Mouse (Mus musculus) intestine, embryonic 16.5 days (tissue): ENCODE data around the gene Shkbp1. TPM values are rescaled to one million over a fixed set of nuclear protein-coding genes. Genes with fewer than 3 reads are reported as not detected.

Experiments used
- ATAC-seq: fragments of 200-750 bp; cut with Nextera tagmentation; 2 replicates; pipeline ENCODE4 v1.8.0; 2017; ENCODE audit warnings: moderate TSS enrichment, moderate library complexity
- H3K27ac ChIP-seq: fragments of 300-500 bp; sonication (generic); 2 replicates; pipeline ENCODE4 v1.5.1; 2014; ENCODE audit warnings: mild to moderate bottlenecking, low read length
- H3K27me3 ChIP-seq: fragments of 300-500 bp; sonication (generic); replicated peaks from 2 replicates; pipeline ENCODE4 v1.6.1; 2014; ENCODE audit warnings: low read length, control low read depth, mixed read lengths; ENCODE audit not compliant: control insufficient read depth, insufficient read depth
- H3K36me3 ChIP-seq: fragments of 300-500 bp; sonication (generic); 2 replicates; pipeline ENCODE4 v1.6.1; 2014; ENCODE audit warnings: low read length, control low read depth; ENCODE audit not compliant: control insufficient read depth, insufficient read depth
- H3K4me1 ChIP-seq: fragments of 300-500 bp; sonication (generic); 2 replicates; pipeline ENCODE4 v1.6.1; 2014; ENCODE audit warnings: low read length, control low read depth, mixed read lengths; ENCODE audit not compliant: control insufficient read depth, insufficient read depth
- H3K4me2 ChIP-seq: fragments of 300-500 bp; sonication (generic); 2 replicates; pipeline ENCODE4 v1.6.1; 2014; ENCODE audit warnings: low read depth, low read length, control low read depth
- H3K4me3 ChIP-seq: fragments of 300-500 bp; sonication (generic); 2 replicates; pipeline ENCODE4 v1.5.1; 2014; ENCODE audit warnings: mild to moderate bottlenecking, low read length
- H3K9ac ChIP-seq: fragments of 300-500 bp; sonication (generic); 2 replicates; pipeline ENCODE4 v1.6.1; 2014; ENCODE audit warnings: low read depth, low read length
- H3K9me3 ChIP-seq: fragments of 300-500 bp; sonication (generic); 2 replicates; pipeline ENCODE4 v1.6.1; 2016; ENCODE audit warnings: low read length, control low read depth; ENCODE audit not compliant: control insufficient read depth
- WGBS: fragments of 180-500 bp; shearing (Covaris S2); extraction: QIAGEN DNeasy Blood & Tissue Kit; methylation state at CpG from one replicate; pipeline ENCODE4 v1.1.7; 2014; 5-methylcytosine and 5-hydroxymethylcytosine counted together
- polyA plus RNA-seq: library from polyadenylated mRNA; unstranded; fragments of >200 nt; fragmentation: Nextera tagmentation; extraction: Ambion mirVana; gene quantifications from 2 replicates; pipeline ENCODE4 v1.2.1, GENCODE M21; 2015

The Shkbp1 gene
- polyA plus RNA-seq, 1 experiment from 2014 or later, result 37.8 TPM

DNA sequence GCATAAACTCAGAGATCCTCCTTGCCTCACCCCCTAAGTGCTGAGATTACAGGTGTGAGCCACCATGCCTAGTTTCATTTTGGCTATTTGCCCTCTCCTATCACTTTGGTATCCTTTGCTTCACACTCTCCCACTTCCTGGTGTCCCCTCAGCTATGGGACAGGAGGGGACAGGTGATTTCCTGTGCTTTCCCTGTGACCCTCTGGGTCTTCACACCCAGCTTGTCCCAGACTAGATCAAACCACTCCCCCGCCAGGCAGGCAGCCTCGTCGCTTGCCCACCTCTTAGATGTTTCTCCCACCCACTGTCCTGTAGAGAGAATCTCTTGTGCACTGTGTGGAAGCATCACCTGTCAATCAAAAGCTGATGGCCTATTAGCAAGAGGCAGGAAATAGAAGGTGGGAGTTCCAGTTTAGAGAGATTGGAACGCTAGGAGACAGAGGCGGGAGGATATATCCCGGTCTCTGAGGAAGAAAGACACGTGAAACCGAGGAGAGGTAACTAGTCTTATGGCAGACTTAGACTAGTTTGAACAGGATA lies 44.8 kb downstream of the Shkbp1 start:
- H3K9ac ChIP-seq, result no peak overlapping the region
- no peaks in the 10 kb centered on the region for H3K27me3 ChIP-seq
- H3K9me3 ChIP-seq, result peaks cover 5% of the 10 kb centered on the region
- peaks cover 8% of the 10 kb centered on the region for H3K36me3 ChIP-seq
- H3K4me1 ChIP-seq, result peaks cover 12% of the 10 kb centered on the region
- H3K27ac ChIP-seq, result no peak overlapping the region
- no peak overlapping the region for H3K4me2 ChIP-seq
- no peak overlapping the region for H3K4me3 ChIP-seq
- WGBS, result 49% methylated on average over 8 of the region's 8 CpGs
- 0 out of 2 replicates have a peak, but pooled peaks have one; percentile 15 for ATAC-seq

DNA sequence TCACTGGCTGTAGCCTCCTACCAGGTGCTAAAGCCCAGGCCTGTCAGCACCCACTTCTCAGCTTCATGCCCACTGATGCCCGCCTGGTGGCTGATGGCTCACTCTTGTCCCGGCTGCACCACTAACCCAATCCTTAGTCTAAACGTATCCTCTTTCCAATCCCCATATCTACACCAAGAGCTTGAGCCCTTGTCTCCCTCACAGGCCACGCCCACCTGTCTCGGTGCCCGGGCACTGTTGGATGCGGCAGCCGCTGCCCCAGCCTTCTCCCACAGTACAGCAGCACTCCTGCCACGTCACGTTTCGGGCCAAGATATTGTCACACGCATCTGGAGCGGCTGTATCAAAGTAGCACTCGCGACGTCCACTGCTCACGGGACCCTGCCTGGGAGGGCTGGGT lies 45.5 kb downstream of the Shkbp1 start:
- peak overlapping the region; percentile 43 for H3K4me2 ChIP-seq
- no peaks in the 10 kb centered on the region for H3K27me3 ChIP-seq
- H3K9ac ChIP-seq, result peak overlapping the region; percentile 11
- peaks cover 12% of the 10 kb centered on the region for H3K4me1 ChIP-seq
- peak overlapping the region; percentile 26; the same call in 1 of the 2 replicates for H3K4me3 ChIP-seq
- H3K27ac ChIP-seq, result no peak overlapping the region
- peaks cover 5% of the 10 kb centered on the region for H3K9me3 ChIP-seq
- H3K36me3 ChIP-seq, result peaks cover 8% of the 10 kb centered on the region
- 13% methylated on average over 17 of the region's 17 CpGs for WGBS
- peak; percentile 44; the same call in 1 of the 2 replicates for ATAC-seq

- Histone ChIP-seq H3K4me1 (peaks cover 12% of the 10 kb centered on the region), H3K27ac (no peak overlapping the region), H3K9ac (no peak overlapping the region), H3K4me3 (no peak overlapping the region), H3K27me3 (no peaks in the 10 kb centered on the region), H3K36me3 (peaks cover 8% of the 10 kb centered on the region), H3K4me2 (no peak overlapping the region), H3K9me3 (peaks cover 5% of the 10 kb centered on the region)
- 77% methylated on average over 3 of the region's 3 CpGs for WGBS
- no peak; the same call in 1 of the 2 replicates for ATAC-seq
Observed at GRCm38 (mm10) chr7:27309832-27310231, 46.0 kb downstream of the Shkbp1 start.

GRCm38 (mm10) chr7:27308821-27309549 lies 46.8 kb downstream of the Shkbp1 start:
- H3K27ac ChIP-seq, result no peak overlapping the region
- peaks cover under 1% of the 10 kb centered on the region for H3K36me3 ChIP-seq
- H3K9ac ChIP-seq, result no peak overlapping the region
- peaks cover 12% of the 10 kb centered on the region for H3K4me1 ChIP-seq
- H3K4me3 ChIP-seq, result peak overlapping the region; percentile 38
- H3K9me3 ChIP-seq, result peaks cover 1% of the 10 kb centered on the region; the same call in 1 of the 2 replicates
- ATAC-seq, result peak; percentile 49
- peak overlapping the region; percentile 61 for H3K4me2 ChIP-seq
- WGBS, result 12% methylated on average over 28 of the region's 28 CpGs
- H3K27me3 ChIP-seq, result no peaks in the 10 kb centered on the region

DNA sequence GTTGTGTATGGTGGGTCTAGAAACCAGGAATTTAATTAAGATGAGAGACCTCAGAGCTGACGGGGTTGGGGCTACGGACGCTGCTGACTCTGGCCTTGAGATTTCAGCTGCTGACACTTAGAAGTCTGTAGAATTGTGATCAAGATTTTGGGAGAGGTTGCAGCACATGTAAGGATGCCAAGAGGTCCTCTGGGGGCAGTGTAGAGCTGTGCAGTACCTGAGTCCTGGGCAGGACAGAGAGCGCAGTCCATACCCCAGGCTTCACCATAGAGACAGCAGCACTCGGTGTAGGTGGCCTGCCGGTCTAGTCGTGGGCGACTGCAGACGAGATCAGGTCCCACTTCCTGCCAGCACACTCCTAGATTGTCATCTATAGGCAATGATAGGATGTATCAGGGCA lies 48.3 kb downstream of the Shkbp1 start:
- Histone ChIP-seq H3K4me3 (no peak overlapping the region), H3K27me3 (no peaks in the 10 kb centered on the region), H3K27ac (no peak overlapping the region), H3K4me2 (no peak overlapping the region), H3K9me3 (no peaks in the 10 kb centered on the region), H3K4me1 (peaks cover 12% of the 10 kb centered on the region), H3K36me3 (no peaks in the 10 kb centered on the region), H3K9ac (no peak overlapping the region)
- 79% methylated on average over 9 of the region's 9 CpGs for WGBS
- ATAC-seq, result no peak

- Histone ChIP-seq H3K4me3 (no peak overlapping the region), H3K36me3 (no peaks in the 10 kb centered on the region), H3K9ac (no peak overlapping the region), H3K4me1 (peaks cover 12% of the 10 kb centered on the region), H3K9me3 (no peaks in the 10 kb centered on the region), H3K27me3 (no peaks in the 10 kb centered on the region), H3K27ac (no peak overlapping the region), H3K4me2 (no peak overlapping the region)
- no peak for ATAC-seq
- 79% methylated on average over 24 of the region's 24 CpGs for WGBS
Observed at GRCm38 (mm10) chr7:27306161-27307160, 49.4 kb downstream of the Shkbp1 start.

DNA sequence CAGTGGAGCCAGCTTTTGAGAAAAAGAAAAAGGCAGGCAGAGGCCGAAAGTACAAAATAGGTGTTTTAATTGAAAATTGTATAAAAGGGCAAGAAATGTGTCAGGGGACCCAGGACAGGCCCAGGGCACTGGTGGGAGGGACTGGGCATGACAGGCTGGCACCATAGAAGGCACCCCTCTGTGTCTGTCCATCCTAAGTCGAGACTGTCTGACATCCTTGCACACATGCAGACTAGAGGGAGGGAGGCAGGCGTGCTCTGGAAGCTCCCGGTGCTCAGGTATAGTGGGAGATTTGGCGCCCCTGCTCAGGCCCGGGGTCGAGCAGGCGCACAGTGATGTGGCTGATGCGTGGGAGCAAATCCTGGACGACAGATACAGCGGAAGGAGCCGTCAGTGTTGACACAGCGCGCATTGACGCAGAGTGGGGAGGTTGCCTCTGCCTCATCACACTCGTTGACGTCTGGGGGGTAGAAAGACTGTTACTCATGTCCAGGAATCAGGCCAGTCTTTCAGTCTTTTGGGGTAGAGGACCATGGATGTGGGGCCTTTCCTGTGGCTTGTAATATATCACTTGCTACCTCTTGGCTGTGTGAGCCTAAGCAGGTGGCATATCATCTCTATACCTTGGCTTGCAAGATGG lies 50.6 kb downstream of the Shkbp1 start:
- Histone ChIP-seq H3K27me3 (no peaks in the 10 kb centered on the region), H3K27ac (no peak overlapping the region), H3K4me3 (no peak overlapping the region), H3K4me2 (no peak overlapping the region), H3K36me3 (no peaks in the 10 kb centered on the region), H3K9ac (no peak overlapping the region), H3K4me1 (peaks cover 9% of the 10 kb centered on the region; the same call in 1 of the 2 replicates), H3K9me3 (no peaks in the 10 kb centered on the region)
- 88% methylated on average over 17 of the region's 17 CpGs for WGBS
- no peak for ATAC-seq

- H3K9ac ChIP-seq, result no peak overlapping the region
- H3K36me3 ChIP-seq, result no peaks in the 10 kb centered on the region
- no peak overlapping the region for H3K27ac ChIP-seq
- no peaks in the 10 kb centered on the region for H3K9me3 ChIP-seq
- ATAC-seq, result peak; percentile 25; the same call in 1 of the 2 replicates
- 10% methylated on average over 11 of the region's 11 CpGs for WGBS
- H3K27me3 ChIP-seq, result no peaks in the 10 kb centered on the region
- H3K4me3 ChIP-seq, result no peak overlapping the region
- H3K4me2 ChIP-seq, result no peak overlapping the region
- H3K4me1 ChIP-seq, result 0 out of 2 replicates have a peak, but pooled peaks cover 6% of the 10 kb centered on the region
Observed at GRCm38 (mm10) chr7:27302172-27302571, 53.6 kb downstream of the Shkbp1 start.
